Mouse (Mus musculus): ENCODE results near the gene Slc45a3. TPM values are rescaled to one million over a fixed set of nuclear protein-coding genes. Genes with fewer than 3 reads are reported as not detected.

The Slc45a3 gene
- polyA plus RNA-seq, 1 experiment = 0.75 TPM

DNA sequence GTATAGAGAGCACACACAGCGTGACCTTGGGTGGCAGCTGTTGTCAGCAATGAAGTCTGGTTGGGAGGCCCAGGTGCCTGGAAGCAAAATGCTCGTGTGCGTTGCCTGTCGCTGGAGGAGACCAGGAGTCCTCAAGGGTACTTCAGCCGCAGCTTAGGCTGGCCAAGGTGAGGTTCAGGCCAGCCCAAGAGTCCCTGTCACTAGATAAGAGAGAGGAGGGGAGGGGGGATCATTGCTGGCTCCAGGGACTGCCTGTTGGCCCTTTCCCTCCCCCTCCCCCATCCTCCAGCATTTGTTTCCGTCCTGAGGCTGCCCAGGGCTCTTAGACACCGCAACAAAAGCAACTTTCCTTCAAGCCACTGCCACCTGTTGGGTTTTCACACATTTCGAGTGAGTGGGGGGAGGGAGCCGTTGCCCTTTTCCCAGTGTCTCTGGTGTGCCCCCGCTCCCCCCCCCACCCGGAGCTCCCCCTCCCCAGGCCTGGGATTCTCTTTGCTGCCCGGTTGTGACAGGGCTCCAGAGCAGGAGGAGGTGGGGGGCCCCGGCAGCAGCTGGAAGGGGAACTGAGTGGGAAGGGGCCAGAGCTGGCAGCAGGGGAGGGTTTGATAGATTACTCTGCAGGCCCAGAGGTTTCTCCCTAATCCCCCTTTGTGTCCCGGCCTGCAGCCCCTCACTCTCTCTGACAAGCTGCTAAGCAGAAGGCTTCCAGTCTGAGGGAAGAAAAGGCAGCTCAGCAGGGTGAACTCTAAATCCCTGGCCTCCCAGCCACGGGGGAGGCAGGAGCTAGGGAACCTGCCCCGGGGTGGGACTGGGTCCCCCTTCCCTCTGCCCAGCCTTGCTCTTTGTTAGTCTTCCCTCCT lies 8.1 kb downstream of the Slc45a3 start:
- H3K79me3 ChIP-seq (ENCODE audit: low read depth) = no peaks in the 10 kb centered on the region
- peaks cover 52% of the 10 kb centered on the region for H3K27me3 ChIP-seq (ENCODE audit: control insufficient read depth, insufficient read depth, insufficient read length)
- no peak overlapping the region for H3K4me3 ChIP-seq (ENCODE audit: insufficient read depth, poor library complexity, severe bottlenecking)
- no peaks in the 10 kb centered on the region for H3K36me3 ChIP-seq (ENCODE audit: control insufficient read depth, insufficient read depth)
- no peaks in the 10 kb centered on the region for H3K79me2 ChIP-seq (ENCODE audit: control insufficient read depth, insufficient read depth)
- TF ChIP-seq FOSL1 (IDR thresholded peaks at IDR 0.05; ENCODE audit: insufficient read depth, low read length, poor library complexity, severe bottlenecking) (no peak), MAX (IDR thresholded peaks at IDR 0.05) (no peak), CEBPB (IDR thresholded peaks at IDR 0.05; ENCODE audit: low read depth) (no peak), MYOD1 (IDR thresholded peaks at IDR 0.05; ENCODE audit: control insufficient read depth, insufficient read length, low read depth) (no peak), CTCF (IDR thresholded peaks at IDR 0.05; ENCODE audit: control insufficient read depth, insufficient read depth, insufficient read length) (no peak), USF1 (IDR thresholded peaks at IDR 0.05; ENCODE audit: low read depth) (no peak), MYOG (IDR thresholded peaks at IDR 0.05; ENCODE audit: control insufficient read depth, extremely low read depth, insufficient read length) (no peak)
- no peak overlapping the region for H3ac ChIP-seq (ENCODE audit: control insufficient read depth, insufficient read length, low read depth)

DNA sequence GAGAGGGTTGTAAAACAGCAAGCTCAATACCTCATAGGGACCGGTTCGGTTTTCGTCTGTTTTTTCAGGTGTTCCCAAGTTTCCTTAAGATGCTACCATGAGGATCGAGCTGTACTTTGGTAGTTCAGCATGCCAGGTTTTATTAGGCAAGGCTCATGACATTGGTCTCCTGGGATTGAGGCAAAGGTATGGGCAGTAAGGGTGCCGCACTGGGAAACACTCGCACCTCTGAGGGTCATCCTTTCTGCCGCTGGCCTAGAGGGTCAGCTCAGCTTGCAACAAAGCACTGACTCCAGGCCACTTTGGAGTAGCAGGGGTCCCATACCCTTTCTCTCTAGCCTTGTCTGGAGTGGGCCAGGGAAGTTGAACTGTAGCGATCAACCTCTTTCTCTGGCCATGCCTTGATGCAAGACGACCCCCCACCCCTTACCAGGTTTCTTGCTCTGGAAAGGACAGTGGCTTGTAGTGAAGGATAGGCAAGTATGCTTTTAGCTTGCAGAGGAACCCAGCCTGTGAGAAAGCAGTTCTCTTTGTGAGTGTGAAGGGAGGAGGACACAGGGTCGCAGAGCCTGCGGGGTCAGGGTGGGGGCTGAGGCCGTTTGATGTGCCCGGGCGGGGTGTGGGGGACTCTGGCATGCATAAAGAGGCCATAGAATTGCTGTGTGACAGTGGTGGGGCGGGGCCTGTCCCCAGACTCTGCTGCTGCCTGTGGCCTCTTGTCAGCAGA lies 9.2 kb downstream of the Slc45a3 start:
- H3K4me3 ChIP-seq (ENCODE audit: insufficient read depth, poor library complexity, severe bottlenecking) = no peak overlapping the region
- H3K79me3 ChIP-seq (ENCODE audit: low read depth) = no peaks in the 10 kb centered on the region
- no peaks in the 10 kb centered on the region for H3K36me3 ChIP-seq (ENCODE audit: control insufficient read depth, insufficient read depth)
- H3ac ChIP-seq (ENCODE audit: control insufficient read depth, insufficient read length, low read depth) = no peak overlapping the region
- H3K79me2 ChIP-seq (ENCODE audit: control insufficient read depth, insufficient read depth) = no peaks in the 10 kb centered on the region
- TF ChIP-seq MYOD1 (IDR thresholded peaks at IDR 0.05; ENCODE audit: control insufficient read depth, insufficient read length, low read depth) = no peak
- peaks cover 54% of the 10 kb centered on the region for H3K27me3 ChIP-seq (ENCODE audit: control insufficient read depth, insufficient read depth, insufficient read length)

DNA sequence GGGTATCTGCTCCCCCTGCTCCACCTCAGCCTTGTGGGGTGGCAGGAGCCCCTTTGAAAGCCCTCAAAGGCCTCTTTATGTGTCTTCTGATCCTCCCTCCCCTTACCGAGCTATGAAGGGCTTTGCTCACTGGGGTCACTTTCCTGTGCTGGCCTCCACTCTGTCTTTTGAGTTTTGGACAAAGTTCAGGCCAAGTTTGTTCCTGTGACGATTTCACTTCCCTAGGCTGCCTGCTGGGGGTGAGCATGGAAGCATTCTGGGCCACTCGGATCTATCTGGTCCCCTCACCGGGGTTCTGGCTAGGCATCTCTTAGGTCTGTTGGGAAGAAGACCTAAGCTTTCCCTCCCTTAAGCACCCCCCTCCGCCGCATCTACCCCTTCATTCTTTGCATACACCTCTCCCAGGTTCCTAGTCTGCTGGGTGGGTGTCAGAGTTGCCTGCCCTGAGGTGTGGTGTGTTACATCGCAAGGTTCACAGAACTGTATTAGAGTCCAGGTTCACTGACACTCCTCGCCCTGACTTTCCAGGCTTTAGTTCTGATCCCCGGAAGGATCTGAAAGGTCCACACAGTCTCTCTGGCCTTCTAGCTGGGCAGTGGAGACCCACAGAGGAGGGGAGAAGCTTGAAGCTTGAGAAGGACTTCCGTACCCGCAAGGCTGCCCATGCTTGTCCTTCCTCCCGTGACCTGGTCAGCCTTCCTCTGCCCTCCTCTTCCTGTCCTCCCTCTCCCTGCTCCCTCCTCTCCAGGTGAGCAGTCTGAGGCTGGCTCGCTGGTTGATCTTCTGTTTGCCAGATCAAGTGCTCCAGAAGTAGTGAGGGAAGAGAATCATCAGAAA lies 9.9 kb downstream of the Slc45a3 start:
- no peak overlapping the region for H3ac ChIP-seq (ENCODE audit: control insufficient read depth, insufficient read length, low read depth)
- no peaks in the 10 kb centered on the region for H3K79me2 ChIP-seq (ENCODE audit: control insufficient read depth, insufficient read depth)
- no peaks in the 10 kb centered on the region for H3K36me3 ChIP-seq (ENCODE audit: control insufficient read depth, insufficient read depth)
- TF ChIP-seq MYOG (IDR thresholded peaks at IDR 0.05; ENCODE audit: control insufficient read depth, extremely low read depth, insufficient read length) (no peak), FOSL1 (IDR thresholded peaks at IDR 0.05; ENCODE audit: insufficient read depth, low read length, poor library complexity, severe bottlenecking) (no peak), MYOD1 (IDR thresholded peaks at IDR 0.05; ENCODE audit: control insufficient read depth, insufficient read length, low read depth) (no peak), CEBPB (IDR thresholded peaks at IDR 0.05; ENCODE audit: low read depth) (no peak), USF1 (IDR thresholded peaks at IDR 0.05; ENCODE audit: low read depth) (no peak), MAX (IDR thresholded peaks at IDR 0.05) (no peak), CTCF (IDR thresholded peaks at IDR 0.05; ENCODE audit: control insufficient read depth, insufficient read depth, insufficient read length) (no peak)
- peaks cover 59% of the 10 kb centered on the region for H3K27me3 ChIP-seq (ENCODE audit: control insufficient read depth, insufficient read depth, insufficient read length)
- no peaks in the 10 kb centered on the region for H3K79me3 ChIP-seq (ENCODE audit: low read depth)
- no peak overlapping the region for H3K4me3 ChIP-seq (ENCODE audit: insufficient read depth, poor library complexity, severe bottlenecking)

DNA sequence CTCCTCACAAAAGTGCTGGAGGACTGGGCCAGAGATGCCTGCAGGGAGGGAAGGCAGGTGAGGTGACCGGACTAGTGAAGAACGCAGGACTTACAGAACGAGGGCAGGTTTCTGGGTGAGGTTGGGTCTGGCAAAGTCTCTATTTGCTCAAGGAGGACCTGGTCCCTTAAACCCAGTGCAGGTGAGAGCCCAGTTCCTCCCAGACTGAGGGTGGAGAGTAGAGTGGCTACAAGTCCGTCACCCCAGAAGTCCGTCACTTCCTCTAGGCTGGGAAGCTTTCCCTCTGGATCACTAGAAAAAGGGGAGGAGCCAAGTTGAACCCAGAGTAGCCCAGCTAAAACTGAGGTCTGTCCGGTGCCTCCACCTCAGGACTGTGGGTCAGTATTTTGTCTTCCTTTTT lies 11.2 kb downstream of the Slc45a3 start:
- Histone ChIP-seq H3K4me3 (ENCODE audit: insufficient read depth, poor library complexity, severe bottlenecking) (no peak overlapping the region), H3K79me2 (ENCODE audit: control insufficient read depth, insufficient read depth) (no peaks in the 10 kb centered on the region), H3ac (ENCODE audit: control insufficient read depth, insufficient read length, low read depth) (no peak overlapping the region), H3K27me3 (ENCODE audit: control insufficient read depth, insufficient read depth, insufficient read length) (peaks cover 51% of the 10 kb centered on the region), H3K79me3 (ENCODE audit: low read depth) (no peaks in the 10 kb centered on the region), H3K36me3 (ENCODE audit: control insufficient read depth, insufficient read depth) (no peaks in the 10 kb centered on the region)
- TF ChIP-seq FOSL1 (IDR thresholded peaks at IDR 0.05; ENCODE audit: insufficient read depth, low read length, poor library complexity, severe bottlenecking) (no peak), MYOG (IDR thresholded peaks at IDR 0.05; ENCODE audit: control insufficient read depth, extremely low read depth, insufficient read length) (no peak), MYOD1 (IDR thresholded peaks at IDR 0.05; ENCODE audit: control insufficient read depth, insufficient read length, low read depth) (no peak), CTCF (IDR thresholded peaks at IDR 0.05; ENCODE audit: control insufficient read depth, insufficient read depth, insufficient read length) (no peak), USF1 (IDR thresholded peaks at IDR 0.05; ENCODE audit: low read depth) (no peak), CEBPB (IDR thresholded peaks at IDR 0.05; ENCODE audit: low read depth) (no peak), MAX (IDR thresholded peaks at IDR 0.05) (no peak)

DNA sequence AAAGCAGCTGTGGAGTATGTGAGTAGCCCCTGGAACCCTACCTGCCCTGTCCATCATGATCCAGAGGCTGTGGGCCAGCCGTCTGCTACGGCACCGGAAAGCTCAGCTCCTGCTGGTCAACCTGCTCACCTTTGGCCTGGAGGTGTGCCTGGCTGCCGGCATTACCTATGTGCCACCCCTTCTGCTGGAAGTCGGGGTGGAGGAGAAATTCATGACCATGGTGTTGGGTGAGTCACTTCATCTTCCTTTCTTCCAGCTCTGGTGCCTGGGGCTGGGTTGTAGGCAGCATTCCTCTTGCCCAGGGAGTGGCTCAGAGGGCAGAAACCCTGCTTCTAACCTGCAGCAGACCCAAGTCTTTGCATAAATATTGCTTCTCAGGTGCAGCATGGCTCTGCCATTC lies 14.1 kb downstream of the Slc45a3 start:
- no peak overlapping the region for H3ac ChIP-seq (ENCODE audit: control insufficient read depth, insufficient read length, low read depth)
- no peak for TF ChIP-seq MAX (IDR thresholded peaks at IDR 0.05)
- no peak for TF ChIP-seq FOSL1 (IDR thresholded peaks at IDR 0.05; ENCODE audit: insufficient read depth, low read length, poor library complexity, severe bottlenecking)
- TF ChIP-seq MYOD1 (IDR thresholded peaks at IDR 0.05; ENCODE audit: control insufficient read depth, insufficient read length, low read depth) = no peak
- TF ChIP-seq CTCF (IDR thresholded peaks at IDR 0.05; ENCODE audit: control insufficient read depth, insufficient read depth, insufficient read length) = no peak
- TF ChIP-seq USF1 (IDR thresholded peaks at IDR 0.05; ENCODE audit: low read depth) = no peak
- TF ChIP-seq CEBPB (IDR thresholded peaks at IDR 0.05; ENCODE audit: low read depth) = no peak
- no peak for TF ChIP-seq MYOG (IDR thresholded peaks at IDR 0.05; ENCODE audit: control insufficient read depth, extremely low read depth, insufficient read length)
- no peak overlapping the region for H3K4me3 ChIP-seq (ENCODE audit: insufficient read depth, poor library complexity, severe bottlenecking)
- no peaks in the 10 kb centered on the region for H3K36me3 ChIP-seq (ENCODE audit: control insufficient read depth, insufficient read depth)
- no peaks in the 10 kb centered on the region for H3K79me2 ChIP-seq (ENCODE audit: control insufficient read depth, insufficient read depth)
- H3K27me3 ChIP-seq (ENCODE audit: control insufficient read depth, insufficient read depth, insufficient read length) = peaks cover 39% of the 10 kb centered on the region
- H3K79me3 ChIP-seq (ENCODE audit: low read depth) = no peaks in the 10 kb centered on the region
